Mouse (Mus musculus) embryonic facial prominence, embryonic 12.5 days (tissue): ENCODE results near the gene Rapsn. TPM values are rescaled to one million over a fixed set of nuclear protein-coding genes. Genes with fewer than 3 reads are reported as not detected.

Experiments used
- ATAC-seq: fragments of 200-750 bp; cut with Nextera tagmentation; 2 replicates; pipeline ENCODE4 v1.8.0; 2017; ENCODE audit not compliant: insufficient number of reproducible peaks, insufficient read depth, low FRiP score, low TSS enrichment
- H3K27ac ChIP-seq: fragments of 300-500 bp; sonication (generic); 2 replicates; pipeline ENCODE4 v1.5.1; 2016; ENCODE audit warnings: mild to moderate bottlenecking
- H3K27me3 ChIP-seq: fragments of 300-500 bp; sonication (generic); 2 replicates; pipeline ENCODE4 v1.6.1; 2016; ENCODE audit warnings: mild to moderate bottlenecking, moderate library complexity
- H3K36me3 ChIP-seq: fragments of 300-500 bp; sonication (generic); 2 replicates; pipeline ENCODE4 v1.6.1; 2016; ENCODE audit warnings: mild to moderate bottlenecking
- H3K4me1 ChIP-seq: fragments of 300-500 bp; sonication (generic); 2 replicates; pipeline ENCODE4 v1.6.1; 2016
- H3K4me2 ChIP-seq: fragments of 300-500 bp; sonication (generic); replicated peaks from 2 replicates; pipeline ENCODE4 v1.6.1; 2016; ENCODE audit warnings: mild to moderate bottlenecking, moderate library complexity
- H3K4me3 ChIP-seq: fragments of 300-500 bp; sonication (generic); 2 replicates; pipeline ENCODE4 v1.5.1; 2016; ENCODE audit warnings: mild to moderate bottlenecking
- H3K9ac ChIP-seq: fragments of 300-500 bp; sonication (generic); 2 replicates; pipeline ENCODE4 v1.6.1; 2016; ENCODE audit warnings: mild to moderate bottlenecking, moderate library complexity
- H3K9me3 ChIP-seq: fragments of 300-500 bp; sonication (generic); 2 replicates; pipeline ENCODE4 v1.6.1; 2016; ENCODE audit warnings: mild to moderate bottlenecking, moderate library complexity
- WGBS: fragments of 180-500 bp; shearing (Covaris S2); methylation state at CpG from one replicate; pipeline ENCODE4 v1.1.7; 2016; 5-methylcytosine and 5-hydroxymethylcytosine counted together
- polyA plus RNA-seq: library from polyadenylated mRNA; unstranded; fragments of >200 nt; fragmentation: Nextera tagmentation; extraction: Ambion mirVana; gene quantifications from 2 replicates; pipeline ENCODE4 v1.2.1, GENCODE M21; 2016

Rapsn gene
- polyA plus RNA-seq, 1 experiment from 2014 or later = 8.3 TPM

DNA sequence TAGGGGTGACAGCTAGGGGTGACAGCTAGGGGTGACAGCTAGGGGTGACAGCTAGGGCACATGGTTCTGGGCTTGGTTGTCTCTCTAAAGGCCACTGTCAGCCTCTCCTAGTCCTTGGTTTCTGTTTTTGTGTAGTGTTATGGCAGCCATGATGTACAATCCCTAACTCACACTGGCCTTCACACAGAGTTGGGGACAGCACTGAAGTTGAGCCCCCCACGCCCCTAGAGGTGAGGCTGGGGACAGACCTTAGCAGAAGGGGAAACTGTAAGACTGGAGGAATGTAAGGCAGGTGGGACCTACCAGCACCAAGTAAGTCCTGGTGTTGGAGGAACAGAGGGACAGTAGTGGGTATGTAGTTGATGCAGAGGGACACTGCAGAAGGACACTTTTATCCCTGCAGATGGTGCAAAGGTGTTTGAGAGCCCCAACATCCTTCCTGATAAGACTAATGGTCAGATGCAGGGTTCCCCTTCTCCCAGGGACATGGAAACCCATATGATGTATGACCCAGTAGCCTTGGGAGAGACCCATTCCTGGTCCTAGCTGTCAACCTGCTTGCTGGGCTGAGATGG, 48.0 kb downstream of the Rapsn start:
- no peak for ATAC-seq
- Histone ChIP-seq H3K4me1 (peaks cover 5% of the 10 kb centered on the region), H3K9me3 (no peaks in the 10 kb centered on the region), H3K4me2 (no peak overlapping the region), H3K9ac (no peak overlapping the region), H3K27ac (no peak overlapping the region), H3K4me3 (no peak overlapping the region), H3K27me3 (no peaks in the 10 kb centered on the region), H3K36me3 (no peaks in the 10 kb centered on the region)
- 75% methylated on average over 1 of the region's 1 CpGs for WGBS

DNA sequence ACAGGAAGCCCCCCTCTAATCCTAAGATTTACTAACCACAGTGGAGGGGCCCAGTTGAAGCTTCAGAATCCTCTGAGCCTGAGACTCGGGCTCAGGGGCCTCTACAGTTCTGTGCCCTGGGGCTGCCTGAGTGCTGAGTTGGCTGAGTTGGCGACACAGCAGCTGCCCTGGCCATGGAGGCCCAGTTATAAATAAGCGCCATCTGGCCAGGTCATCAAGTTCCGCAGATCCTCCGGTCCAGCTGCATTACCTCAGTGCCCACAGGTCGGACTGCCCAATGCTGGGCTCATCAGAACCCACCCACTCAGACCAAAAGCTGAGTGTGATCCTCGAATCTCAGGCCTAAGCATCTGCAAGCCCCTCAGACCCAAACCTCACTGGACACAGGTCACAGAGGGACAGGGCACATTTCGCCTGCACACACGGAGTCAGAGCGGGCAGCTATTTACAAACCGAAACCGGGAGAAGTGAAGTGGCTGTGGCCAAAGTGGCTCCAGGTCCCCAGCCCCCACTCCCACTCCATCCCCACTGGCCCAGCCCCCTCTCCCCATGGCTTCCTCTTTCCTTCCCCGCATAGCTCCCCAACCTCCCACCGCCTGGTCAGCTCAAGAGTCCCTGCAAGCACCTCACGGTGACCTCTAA, 48.9 kb downstream of the Rapsn start:
- H3K27ac ChIP-seq = no peak overlapping the region
- H3K9me3 ChIP-seq = no peaks in the 10 kb centered on the region
- no peak for ATAC-seq
- H3K36me3 ChIP-seq = no peaks in the 10 kb centered on the region
- no peak overlapping the region for H3K9ac ChIP-seq
- H3K27me3 ChIP-seq = no peaks in the 10 kb centered on the region
- no peak overlapping the region for H3K4me3 ChIP-seq
- H3K4me2 ChIP-seq = no peak overlapping the region
- WGBS = 79% methylated on average over 15 of the region's 15 CpGs
- H3K4me1 ChIP-seq = no peaks in the 10 kb centered on the region

DNA sequence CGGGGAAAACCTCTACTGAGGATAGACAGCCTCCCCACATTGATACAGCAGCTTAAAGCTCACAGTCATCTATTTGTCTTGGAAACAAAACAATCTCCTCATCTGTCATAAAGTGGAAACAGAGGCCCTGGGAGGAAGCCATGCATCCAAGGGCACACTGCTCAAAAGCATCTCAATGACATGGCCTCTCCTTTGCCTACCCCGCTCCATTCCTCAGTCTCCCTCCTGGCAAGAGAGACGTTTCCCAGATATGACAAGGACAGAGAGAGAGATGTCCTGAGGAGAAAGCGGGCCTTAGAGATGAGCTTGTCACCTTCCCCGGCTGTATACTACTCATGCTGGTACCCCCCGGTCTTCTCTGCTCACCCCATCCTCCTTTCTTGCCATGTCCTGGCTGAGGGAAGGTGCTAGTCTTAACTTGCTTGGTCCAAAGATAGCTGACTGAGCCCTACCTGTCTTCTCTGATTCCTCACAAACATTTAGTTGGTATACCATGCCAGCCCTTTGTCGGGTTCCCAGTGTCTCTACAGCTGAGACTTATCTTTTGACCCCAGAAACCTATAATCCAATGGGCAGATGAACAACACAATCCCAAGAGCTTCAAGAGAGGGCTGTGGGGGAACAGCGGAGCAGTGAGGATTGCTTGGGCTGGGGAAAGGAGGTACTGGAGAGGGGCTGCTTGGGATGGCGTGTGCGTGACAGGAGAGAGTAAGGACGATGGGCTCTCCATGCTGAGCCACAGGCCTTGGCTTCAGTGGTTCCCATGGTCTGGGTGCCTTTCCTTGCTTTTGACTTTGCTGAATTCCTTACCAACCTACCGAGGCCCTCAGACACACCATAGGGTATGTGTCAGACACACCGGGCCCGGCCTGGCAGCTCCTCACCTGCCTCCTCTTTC, 50.3 kb downstream of the Rapsn start:
- Histone ChIP-seq H3K36me3 (no peaks in the 10 kb centered on the region), H3K4me2 (no peak overlapping the region), H3K9ac (no peak overlapping the region), H3K9me3 (no peaks in the 10 kb centered on the region), H3K4me3 (no peak overlapping the region), H3K4me1 (no peaks in the 10 kb centered on the region), H3K27ac (no peak overlapping the region), H3K27me3 (no peaks in the 10 kb centered on the region)
- no peak for ATAC-seq
- 85% methylated on average over 14 of the region's 14 CpGs for WGBS

DNA sequence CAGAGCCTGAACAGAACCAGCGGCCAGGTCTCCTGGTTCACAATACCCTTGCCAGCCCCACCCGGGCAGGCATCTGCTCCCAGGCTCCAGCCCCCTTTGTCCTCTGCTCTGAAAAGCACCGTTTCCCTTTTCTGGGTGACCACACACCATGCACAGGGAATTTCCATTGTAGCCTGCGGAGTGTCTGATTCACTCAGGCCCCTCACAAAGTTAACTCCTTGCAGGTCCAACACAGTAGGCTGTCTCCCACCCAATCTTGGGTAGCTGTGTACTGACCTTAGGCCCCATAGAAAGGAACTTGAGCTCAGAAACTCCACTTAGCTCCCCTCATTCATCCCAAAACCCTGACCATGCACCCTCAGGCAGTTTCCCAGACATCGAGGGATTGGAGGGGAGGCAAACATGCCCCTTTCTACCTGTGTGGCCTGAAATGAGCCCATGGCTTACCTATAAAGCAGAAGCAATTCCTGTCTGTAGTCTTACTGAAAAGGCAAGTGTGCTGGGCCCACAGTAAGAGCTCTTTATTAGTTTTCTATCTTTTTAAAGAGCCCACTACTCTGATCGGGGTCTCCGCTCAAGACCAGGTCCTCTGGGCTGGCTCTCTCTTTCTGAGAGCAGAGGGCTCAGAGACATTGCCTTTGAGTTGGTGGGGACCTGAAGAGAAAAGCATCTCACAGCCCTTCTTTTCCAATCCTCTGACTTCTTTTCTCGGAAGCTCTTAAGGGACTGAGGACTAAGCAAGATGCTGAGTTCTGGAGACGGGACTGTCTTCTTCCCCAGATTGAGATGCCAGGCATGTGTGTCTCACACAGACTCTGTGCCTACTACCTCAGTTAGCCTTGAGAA, 51.2 kb downstream of the Rapsn start:
- Histone ChIP-seq H3K4me2 (no peak overlapping the region), H3K27me3 (no peaks in the 10 kb centered on the region), H3K9ac (no peak overlapping the region), H3K4me1 (no peaks in the 10 kb centered on the region), H3K27ac (no peak overlapping the region), H3K36me3 (no peaks in the 10 kb centered on the region), H3K9me3 (no peaks in the 10 kb centered on the region), H3K4me3 (no peak overlapping the region)
- 71% methylated on average over 9 of the region's 9 CpGs for WGBS
- ATAC-seq = no peak

DNA sequence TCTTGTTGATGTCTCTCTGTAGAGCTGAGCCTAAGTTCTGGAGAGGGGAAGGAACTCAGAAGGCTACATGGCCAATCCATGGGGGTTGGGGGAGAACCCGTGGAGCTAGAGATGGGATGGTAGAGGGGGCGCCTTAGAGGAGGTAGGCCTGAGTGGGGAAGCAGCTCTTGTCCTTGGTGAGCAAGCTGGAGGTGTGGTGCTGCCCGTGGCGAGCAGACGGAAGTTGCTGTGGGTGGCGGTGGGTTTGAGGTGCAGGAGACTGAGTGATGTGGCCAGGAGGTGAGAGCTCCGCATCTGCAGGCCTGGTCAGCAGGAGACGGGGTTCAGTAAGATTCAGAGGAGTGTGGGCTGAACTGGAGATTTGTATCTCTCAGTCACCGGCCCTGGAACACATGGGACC, 52.0 kb downstream of the Rapsn start:
- Histone ChIP-seq H3K36me3 (no peaks in the 10 kb centered on the region), H3K4me1 (no peaks in the 10 kb centered on the region), H3K27me3 (no peaks in the 10 kb centered on the region), H3K9me3 (no peaks in the 10 kb centered on the region), H3K4me3 (no peak overlapping the region), H3K9ac (no peak overlapping the region), H3K27ac (no peak overlapping the region), H3K4me2 (no peak overlapping the region)
- no peak for ATAC-seq
- WGBS = 86% methylated on average over 9 of the region's 9 CpGs

DNA sequence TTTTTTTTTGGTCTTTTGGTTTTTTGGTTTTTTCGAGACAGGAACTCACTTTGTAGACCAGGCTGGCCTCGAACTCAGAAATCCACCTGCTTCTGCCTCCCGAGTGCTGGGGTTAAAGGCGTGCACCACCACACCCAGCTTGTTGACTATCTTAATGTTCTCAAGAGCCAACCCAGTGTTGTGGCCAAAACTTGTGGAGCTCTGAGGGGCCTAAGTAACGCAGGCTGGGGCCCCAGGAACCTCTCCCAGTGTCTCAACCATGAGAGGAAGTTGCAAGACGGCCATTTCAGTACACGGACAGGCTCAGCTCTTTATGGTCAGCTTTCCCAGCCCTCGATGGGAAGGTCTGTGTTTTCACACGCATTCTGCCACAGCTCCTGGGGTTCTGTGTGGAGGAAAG, 53.6 kb downstream of the Rapsn start:
- H3K27ac ChIP-seq = no peak overlapping the region
- H3K9me3 ChIP-seq = no peaks in the 10 kb centered on the region
- ATAC-seq = no peak
- no peak overlapping the region for H3K4me3 ChIP-seq
- H3K27me3 ChIP-seq = no peaks in the 10 kb centered on the region
- WGBS = 84% methylated on average over 9 of the region's 9 CpGs
- H3K36me3 ChIP-seq = no peaks in the 10 kb centered on the region
- H3K4me2 ChIP-seq = no peak overlapping the region
- no peaks in the 10 kb centered on the region for H3K4me1 ChIP-seq
- H3K9ac ChIP-seq = no peak overlapping the region

DNA sequence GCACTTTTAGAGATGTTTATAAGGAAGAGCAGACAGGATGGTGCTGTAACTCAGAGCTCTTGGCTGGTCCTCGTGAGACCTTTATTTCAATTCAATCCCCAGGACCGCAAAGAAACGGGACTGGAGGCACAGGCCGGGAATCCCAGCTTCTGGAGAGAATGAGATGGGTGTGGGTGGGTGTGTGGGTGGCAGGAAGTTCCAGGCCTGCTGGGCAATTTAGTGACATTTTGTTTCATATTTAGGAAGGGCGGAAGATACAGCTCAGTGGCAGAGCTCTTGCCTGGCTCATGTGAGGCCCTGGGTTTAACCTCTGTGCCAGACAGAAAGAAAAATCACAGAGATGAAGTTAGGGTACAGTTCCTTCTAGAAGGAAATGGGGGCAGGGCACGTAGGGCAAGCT, 54.8 kb downstream of the Rapsn start:
- Histone ChIP-seq H3K27me3 (no peaks in the 10 kb centered on the region), H3K9me3 (no peaks in the 10 kb centered on the region), H3K4me1 (no peaks in the 10 kb centered on the region), H3K4me3 (no peak overlapping the region), H3K9ac (no peak overlapping the region), H3K4me2 (no peak overlapping the region), H3K36me3 (no peaks in the 10 kb centered on the region), H3K27ac (no peak overlapping the region)
- ATAC-seq = no peak
- whole genome bisulfite sequencing = 75% methylated on average over 6 of the region's 6 CpGs

DNA sequence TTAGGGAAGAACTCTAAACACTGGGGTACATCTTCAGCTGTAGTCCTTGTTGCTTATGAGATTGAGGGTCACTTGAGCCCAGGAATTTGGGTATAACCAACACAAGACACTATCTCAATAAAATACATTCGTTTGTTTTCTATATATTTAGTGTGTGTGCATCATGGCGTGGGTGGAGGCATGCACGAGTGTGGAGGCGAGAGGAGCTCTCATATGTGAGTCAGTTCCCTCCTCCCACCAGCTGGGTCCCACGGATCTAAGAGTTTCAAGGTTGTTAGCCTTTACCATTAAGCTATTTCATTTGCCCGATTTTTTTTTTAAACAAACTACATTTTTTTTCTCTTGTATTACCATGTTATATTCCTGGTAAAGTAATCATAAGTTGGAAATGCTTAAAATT, 55.4 kb downstream of the Rapsn start:
- no peak overlapping the region for H3K4me2 ChIP-seq
- ATAC-seq = no peak
- no peaks in the 10 kb centered on the region for H3K27me3 ChIP-seq
- H3K36me3 ChIP-seq = no peaks in the 10 kb centered on the region
- no peaks in the 10 kb centered on the region for H3K4me1 ChIP-seq
- H3K9me3 ChIP-seq = no peaks in the 10 kb centered on the region
- no peak overlapping the region for H3K9ac ChIP-seq
- no peak overlapping the region for H3K27ac ChIP-seq
- H3K4me3 ChIP-seq = no peak overlapping the region
- 73% methylated on average over 6 of the region's 6 CpGs for WGBS

Other genes with a start within 250 kb of the Rapsn start
- gene Mtch2, start 188.5 kb upstream of the Rapsn start, polyA plus RNA-seq = 191 and 198 TPM in 2 replicates
- 21.8 and 25.9 TPM in 2 replicates for gene C1qtnf4, start 149.8 kb upstream of the Rapsn start, polyA plus RNA-seq
- 51.1 and 53.7 TPM in 2 replicates for gene Kbtbd4, start 130.9 kb upstream of the Rapsn start, polyA plus RNA-seq
- 208 and 212 TPM in 2 replicates for gene Ndufs3, start 130.8 kb upstream of the Rapsn start, polyA plus RNA-seq
- gene Celf1, start 95.2 kb upstream of the Rapsn start, polyA plus RNA-seq = 113 and 116 TPM in 2 replicates
- gene Psmc3, start 18.4 kb downstream of the Rapsn start, polyA plus RNA-seq = 307 and 326 TPM in 2 replicates
- gene Slc39a13, start 34.8 kb downstream of the Rapsn start, polyA plus RNA-seq = 41.9 and 44.9 TPM in 2 replicates
- 4.0 and 4.9 TPM in 2 replicates for gene Spi1, start 46.8 kb downstream of the Rapsn start, polyA plus RNA-seq
- 0.09 and 0.31 TPM in 2 replicates for gene Mybpc3, start 82.5 kb downstream of the Rapsn start, polyA plus RNA-seq
- gene Madd, start 148.2 kb downstream of the Rapsn start, polyA plus RNA-seq = 17.5 and 18.1 TPM in 2 replicates
- 1.1 and 1.3 TPM in 2 replicates for gene Nr1h3, start 167.2 kb downstream of the Rapsn start, polyA plus RNA-seq
- gene Acp2, start 167.3 kb downstream of the Rapsn start, polyA plus RNA-seq = 32.0 and 32.6 TPM in 2 replicates
- 17.5 and 18.1 TPM in 2 replicates for gene Ddb2, start 201.4 kb downstream of the Rapsn start, polyA plus RNA-seq
- 39.9 and 40.9 TPM in 2 replicates for gene Pacsin3, start 220.3 kb downstream of the Rapsn start, polyA plus RNA-seq
- gene Arfgap2, start 229.4 kb downstream of the Rapsn start, polyA plus RNA-seq = 93.0 and 95.9 TPM in 2 replicates